Mouse (Mus musculus) heart, embryonic 11.5 days (tissue): ENCODE measurements around the gene Cbs. TPM values are rescaled to one million over a fixed set of nuclear protein-coding genes. Genes with fewer than 3 reads are reported as not detected.

Source experiments
- ATAC-seq: fragments of 200-750 bp; cut with Nextera tagmentation; replicated peaks from 2 replicates; pipeline ENCODE4 v1.8.0; 2017; ENCODE audit warnings: moderate library complexity; ENCODE audit not compliant: insufficient number of reproducible peaks, low FRiP score, low TSS enrichment
- H3K27ac ChIP-seq: fragments of 300-500 bp; sonication (generic); 2 replicates; pipeline ENCODE4 v1.5.1; 2014; ENCODE audit warnings: mild to moderate bottlenecking, low read depth, low read length
- H3K27me3 ChIP-seq: fragments of 300-500 bp; sonication (generic); 2 replicates; pipeline ENCODE4 v1.6.1; 2014; ENCODE audit warnings: mild to moderate bottlenecking, low read length, mixed read lengths; ENCODE audit not compliant: control insufficient read depth, insufficient read depth
- H3K36me3 ChIP-seq: fragments of 300-500 bp; sonication (generic); 2 replicates; pipeline ENCODE4 v1.6.1; 2014; ENCODE audit warnings: mild to moderate bottlenecking, low read length, moderate library complexity, mixed read lengths; ENCODE audit not compliant: control insufficient read depth, insufficient read depth
- H3K4me1 ChIP-seq: fragments of 300-500 bp; sonication (generic); 2 replicates; pipeline ENCODE4 v1.6.1; 2014; ENCODE audit warnings: low read length; ENCODE audit not compliant: control insufficient read depth, insufficient read depth
- H3K4me2 ChIP-seq: fragments of 300-500 bp; sonication (generic); 2 replicates; pipeline ENCODE4 v1.6.1; 2014; ENCODE audit warnings: mild to moderate bottlenecking, moderate library complexity
- H3K4me3 ChIP-seq: fragments of 300-500 bp; sonication (generic); 2 replicates; pipeline ENCODE4 v1.5.1; 2014; ENCODE audit warnings: low read depth, low read length
- H3K9ac ChIP-seq: fragments of 300-500 bp; sonication (generic); 2 replicates; pipeline ENCODE4 v1.6.1; 2014; ENCODE audit warnings: mild to moderate bottlenecking, low read depth, low read length, moderate library complexity
- H3K9me3 ChIP-seq: fragments of 300-500 bp; sonication (generic); replicated peaks from 2 replicates; pipeline ENCODE4 v1.6.1; 2016; ENCODE audit warnings: low read length; ENCODE audit not compliant: control insufficient read depth
- WGBS: fragments of 180-500 bp; shearing (Covaris S2); extraction: QIAGEN DNeasy Blood & Tissue Kit; methylation state at CpG from one replicate; pipeline ENCODE4 v1.1.7; 2014; ENCODE audit not compliant: insufficient replicate concordance; 5-methylcytosine and 5-hydroxymethylcytosine counted together
- polyA plus RNA-seq: library from polyadenylated mRNA; unstranded; fragments of >200 nt; fragmentation: Nextera tagmentation; extraction: Ambion mirVana; gene quantifications from 2 replicates; pipeline ENCODE4 v1.2.1, GENCODE M21; 2014

Gene Cbs
- polyA plus RNA-seq, 1 experiment from 2014 or later: 0.63 TPM

DNA sequence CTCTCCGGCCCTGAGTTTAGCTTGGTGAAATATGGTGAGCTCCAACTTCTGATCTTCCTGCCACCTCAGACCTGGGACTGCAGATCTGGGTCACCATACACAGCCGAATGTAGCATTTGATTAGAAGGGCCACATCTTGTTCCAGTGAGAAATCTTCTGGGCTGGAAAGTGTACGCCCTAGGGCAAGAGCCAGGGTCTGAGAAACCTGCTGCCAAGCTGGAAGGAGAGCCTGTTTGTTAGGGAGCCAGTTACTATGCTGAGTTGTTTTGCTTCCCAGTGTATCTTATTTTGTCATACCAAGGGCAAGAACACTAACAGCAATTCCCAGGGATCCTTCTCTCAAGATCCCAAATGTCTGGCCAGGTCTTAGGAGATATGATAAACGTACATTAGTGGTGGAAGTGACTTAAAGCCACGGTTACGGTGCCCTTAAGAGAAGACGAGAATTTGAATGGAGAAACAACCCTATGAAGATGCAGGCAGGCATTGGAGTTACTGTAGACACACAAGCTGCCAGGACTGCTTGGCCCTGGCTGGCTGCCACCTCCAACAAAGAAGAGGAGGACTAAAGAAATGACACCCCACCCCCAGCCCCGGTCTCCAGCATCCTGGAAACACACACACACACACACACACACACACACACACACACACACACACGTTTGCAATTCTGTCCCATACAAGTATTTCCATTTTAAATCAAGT is 980 bp upstream of the Cbs start:
- H3K36me3 ChIP-seq: no peaks in the 10 kb centered on the region
- H3K4me3 ChIP-seq: no peak overlapping the region; the same call in 1 of the 2 replicates
- H3K27me3 ChIP-seq: peaks cover 20% of the 10 kb centered on the region
- no peaks in the 10 kb centered on the region for H3K9me3 ChIP-seq
- H3K4me1 ChIP-seq: peaks cover 7% of the 10 kb centered on the region
- H3K9ac ChIP-seq: no peak overlapping the region
- H3K27ac ChIP-seq: no peak overlapping the region
- no peak for ATAC-seq
- WGBS: 59% methylated on average over 9 of the region's 9 CpGs
- peak overlapping the region; percentile 96 for H3K4me2 ChIP-seq

DNA sequence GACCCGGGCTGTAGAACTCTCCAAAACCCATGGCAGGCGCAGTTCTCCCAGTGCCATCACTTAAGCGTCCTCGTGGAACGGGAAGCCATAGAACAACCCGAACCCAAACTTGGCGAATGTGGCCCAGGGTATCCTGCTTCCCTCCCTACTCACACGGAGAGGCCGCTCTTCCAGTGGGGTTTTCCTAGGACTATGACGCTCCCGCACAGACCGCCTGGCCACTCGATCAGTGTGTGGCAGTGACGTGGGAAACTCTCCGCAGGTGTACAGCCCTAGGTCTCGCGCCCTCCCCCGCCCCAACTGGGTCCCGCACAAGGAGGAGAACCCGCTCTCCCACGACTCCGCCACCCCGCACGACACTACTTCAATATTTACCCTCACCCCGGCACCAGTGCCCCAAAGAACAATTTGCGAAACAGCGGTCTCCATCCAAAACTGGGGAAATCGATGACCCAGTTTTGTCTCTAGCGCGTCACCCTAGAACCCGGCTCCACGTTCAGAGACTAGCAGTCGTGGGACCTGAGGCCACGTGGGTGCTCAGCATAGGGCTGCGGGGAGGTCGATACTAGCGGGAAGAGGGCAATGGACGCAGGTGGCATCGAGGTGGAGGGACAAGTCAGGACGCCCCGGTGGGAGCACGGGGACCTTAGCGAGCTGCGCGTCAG is 629 bp downstream of the Cbs start:
- peak; percentile 55 for ATAC-seq
- Histone ChIP-seq H3K27me3 (peaks cover 20% of the 10 kb centered on the region), H3K36me3 (no peaks in the 10 kb centered on the region), H3K9ac (peak overlapping the region; percentile 59), H3K4me2 (peak overlapping the region; percentile 96), H3K27ac (no peak overlapping the region), H3K4me1 (peaks cover 7% of the 10 kb centered on the region), H3K4me3 (peak overlapping the region; percentile 56), H3K9me3 (no peaks in the 10 kb centered on the region)
- WGBS: 6% methylated on average over 45 of the region's 45 CpGs

DNA sequence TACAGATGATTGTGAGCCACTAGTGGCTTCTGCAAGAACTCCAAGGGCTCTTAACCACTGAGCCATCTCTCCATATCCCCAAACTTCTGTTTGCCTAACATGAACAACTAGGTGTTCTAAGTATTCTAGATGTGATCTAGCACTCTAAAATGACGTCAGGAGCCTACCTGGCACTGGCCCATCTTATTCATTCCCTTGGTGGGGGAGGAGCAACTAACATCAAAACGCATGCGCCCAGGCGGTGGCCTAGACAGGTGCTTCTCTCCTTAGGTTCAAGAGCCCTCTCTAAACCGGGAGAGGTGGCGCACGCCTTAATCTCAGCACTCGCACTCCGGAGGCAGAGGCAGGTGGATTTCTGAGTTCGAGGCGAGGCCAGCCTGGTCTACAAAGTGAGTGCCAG is 1.3 kb downstream of the Cbs start:
- H3K36me3 ChIP-seq: no peaks in the 10 kb centered on the region
- 42% methylated on average over 11 of the region's 11 CpGs for WGBS

DNA sequence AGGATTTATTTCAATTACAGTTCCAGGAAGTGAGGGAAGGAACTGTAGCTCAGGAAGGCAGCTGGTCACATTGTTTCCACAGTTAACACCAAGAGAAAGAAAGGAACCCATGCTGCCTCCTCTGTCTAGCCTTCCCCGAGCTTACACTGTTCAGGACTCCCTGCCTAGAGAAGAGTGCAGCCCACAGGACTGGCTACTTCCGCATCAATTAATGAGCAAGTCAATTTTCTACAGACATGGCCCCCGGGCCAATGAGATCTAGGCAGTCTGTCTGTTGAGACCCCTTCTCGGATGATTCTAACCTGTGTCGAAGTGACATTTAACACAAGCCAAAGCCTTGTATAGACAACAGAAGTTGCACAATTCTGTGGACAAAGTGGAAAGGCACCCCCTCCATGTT is 2.1 kb downstream of the Cbs start:
- no peak for ATAC-seq
- 72% methylated on average over 5 of the region's 5 CpGs for WGBS
- Histone ChIP-seq H3K4me1 (peaks cover 7% of the 10 kb centered on the region), H3K27me3 (peaks cover 20% of the 10 kb centered on the region), H3K9ac (no peak overlapping the region), H3K4me2 (no peak overlapping the region), H3K4me3 (no peak overlapping the region), H3K36me3 (no peaks in the 10 kb centered on the region), H3K27ac (no peak overlapping the region), H3K9me3 (no peaks in the 10 kb centered on the region)

More for the DNA sequence above, 1.3 kb downstream of the Cbs start:
- Histone ChIP-seq H3K4me1 (peaks cover 7% of the 10 kb centered on the region), H3K4me3 (no peak overlapping the region), H3K27me3 (peaks cover 20% of the 10 kb centered on the region), H3K9ac (no peak overlapping the region), H3K27ac (no peak overlapping the region), H3K9me3 (no peaks in the 10 kb centered on the region), H3K4me2 (no peak overlapping the region; the same call in 1 of the 2 replicates)
- no peak for ATAC-seq

GRCm38 (mm10) chr17:31633007-31633406 is 4.0 kb downstream of the Cbs start:
- 74% methylated on average over 6 of the region's 6 CpGs for WGBS

DNA sequence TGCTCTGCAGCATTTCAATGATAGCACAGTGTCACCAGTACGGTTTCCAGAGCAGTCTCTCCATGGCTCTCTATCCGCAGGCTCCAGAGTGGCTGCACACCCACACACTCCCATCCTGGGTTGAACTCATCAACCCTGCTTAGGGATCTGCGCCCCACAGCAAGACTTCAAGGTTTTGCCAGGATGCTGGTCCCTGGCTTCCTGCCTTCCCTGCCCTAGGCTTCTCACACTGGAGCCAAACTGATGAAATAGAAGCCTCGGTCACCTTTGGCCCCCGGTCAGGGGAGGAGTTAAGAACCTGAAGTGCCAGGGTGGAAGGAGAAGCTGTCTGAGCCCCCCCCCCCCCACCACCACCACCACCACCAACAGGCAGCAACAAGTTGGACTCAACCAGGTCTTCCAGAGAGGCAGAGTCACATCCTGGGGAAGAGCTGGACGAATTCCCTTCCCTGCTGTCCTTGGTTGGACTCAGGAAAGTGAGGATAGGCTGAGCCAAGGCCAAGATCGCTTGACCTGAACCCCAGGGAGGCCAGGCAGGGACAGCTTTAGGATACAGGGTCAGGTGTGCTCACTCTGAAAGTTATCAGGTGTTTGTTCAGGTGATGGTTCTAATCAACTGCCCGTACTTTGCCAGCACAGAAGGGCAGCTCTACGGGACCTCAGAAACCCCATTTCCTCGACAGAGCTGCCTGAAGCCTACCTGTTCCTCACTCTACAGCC is 5.8 kb downstream of the Cbs start:
- H3K4me1 ChIP-seq: peaks cover 1% of the 10 kb centered on the region; the same call in 1 of the 2 replicates
- H3K36me3 ChIP-seq: no peaks in the 10 kb centered on the region
- no peak overlapping the region for H3K9ac ChIP-seq
- ATAC-seq: no peak
- no peak overlapping the region for H3K4me2 ChIP-seq
- no peaks in the 10 kb centered on the region for H3K9me3 ChIP-seq
- H3K27me3 ChIP-seq: peaks cover 13% of the 10 kb centered on the region
- 65% methylated on average over 10 of the region's 10 CpGs for WGBS
- no peak overlapping the region for H3K27ac ChIP-seq
- H3K4me3 ChIP-seq: no peak overlapping the region

More at GRCm38 (mm10) chr17:31633007-31633406, 4.0 kb downstream of the Cbs start:
- Histone ChIP-seq H3K36me3 (no peaks in the 10 kb centered on the region), H3K27ac (no peak overlapping the region), H3K27me3 (peaks cover 20% of the 10 kb centered on the region), H3K9ac (no peak overlapping the region), H3K4me2 (no peak overlapping the region), H3K4me3 (no peak overlapping the region), H3K9me3 (no peaks in the 10 kb centered on the region), H3K4me1 (peaks cover 7% of the 10 kb centered on the region)
- ATAC-seq: no peak

DNA sequence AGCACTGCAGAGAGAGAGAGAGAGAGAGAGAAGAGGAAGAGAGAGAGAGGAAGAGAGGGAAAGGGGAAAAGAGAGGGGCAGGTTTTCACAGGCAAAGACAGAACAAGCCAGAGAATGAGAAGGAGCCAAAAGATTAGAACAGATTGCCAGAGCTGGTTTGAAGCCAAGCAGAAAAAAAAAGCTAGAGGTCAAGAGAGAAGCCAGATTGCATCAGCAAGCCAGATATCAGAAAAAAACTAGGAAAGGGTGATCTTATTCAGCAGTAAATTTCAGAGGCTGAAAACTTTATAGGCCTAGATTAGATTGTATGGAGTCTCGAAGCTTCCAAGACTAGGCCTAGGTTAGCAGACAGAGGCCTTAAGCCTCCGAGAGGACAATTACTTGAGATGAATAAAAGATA is 9.1 kb downstream of the Cbs start:
- no peaks in the 10 kb centered on the region for H3K4me1 ChIP-seq
- no peak overlapping the region for H3K4me3 ChIP-seq
- no peak overlapping the region for H3K9ac ChIP-seq
- H3K27me3 ChIP-seq: no peaks in the 10 kb centered on the region
- no peak overlapping the region for H3K4me2 ChIP-seq
- H3K27ac ChIP-seq: no peak overlapping the region
- H3K9me3 ChIP-seq: no peaks in the 10 kb centered on the region
- no peak for ATAC-seq
- no peaks in the 10 kb centered on the region for H3K36me3 ChIP-seq
- 84% methylated on average over 2 of the region's 2 CpGs for WGBS

GRCm38 (mm10) chr17:31623101-31623500 is 13.9 kb downstream of the Cbs start:
- Histone ChIP-seq H3K4me1 (no peaks in the 10 kb centered on the region), H3K9ac (no peak overlapping the region), H3K36me3 (no peaks in the 10 kb centered on the region), H3K4me3 (no peak overlapping the region), H3K27me3 (no peaks in the 10 kb centered on the region), H3K9me3 (no peaks in the 10 kb centered on the region), H3K27ac (no peak overlapping the region), H3K4me2 (no peak overlapping the region)
- WGBS: 92% methylated on average over 4 of the region's 4 CpGs
- no peak for ATAC-seq
